Mouse (Mus musculus) testis, postnatal 10 days (tissue): ENCODE results near the gene Fgfr3.

Experiments
- DNase-seq: peaks from one replicate; pipeline ENCODE4 v3.0.0; 2021; ENCODE audit warnings: low spot score

Gene Fgfr3

DNA sequence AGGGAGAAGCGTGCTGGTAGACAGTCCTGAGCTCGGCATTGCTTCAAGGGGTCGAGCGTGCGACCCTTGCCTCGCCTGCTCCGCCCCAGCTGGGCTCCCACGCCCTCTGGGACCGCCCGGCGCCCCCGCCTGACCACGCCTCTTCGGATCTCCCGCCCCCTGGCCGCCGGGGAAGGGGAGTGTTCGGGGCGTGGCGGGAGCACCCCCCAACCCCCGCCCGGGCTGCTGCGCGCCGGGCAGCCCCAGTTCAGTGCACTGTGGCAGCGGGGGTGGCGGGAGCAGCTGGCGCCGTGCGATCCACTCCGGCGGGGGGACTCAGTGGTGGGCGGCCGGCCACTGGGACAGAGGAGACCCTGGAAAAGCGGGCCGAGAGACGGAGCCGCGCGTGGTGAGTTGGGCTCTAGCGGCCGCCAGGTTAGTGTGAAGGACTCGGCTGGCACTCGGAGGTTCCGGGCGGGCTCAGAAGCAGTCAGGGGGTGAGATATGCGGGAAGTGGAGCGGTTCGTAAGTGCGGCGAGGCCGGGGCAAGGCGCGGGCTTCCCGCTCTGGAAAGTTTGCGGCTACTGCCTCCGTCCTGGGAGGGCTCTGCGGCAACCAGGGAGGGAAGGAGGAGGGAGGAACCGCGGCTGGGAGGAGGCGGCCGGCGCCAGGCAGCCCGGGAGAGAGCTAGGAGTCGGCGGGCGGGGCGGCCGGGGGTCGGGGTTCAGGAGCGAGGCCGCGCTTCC lies at the start of gene Fgfr3:
Gene Fgfr3 (plus strand): TSS at position 134 of the 725 bp plus-strand sequence.
- peak; percentile 78 for DNase-seq

DNA sequence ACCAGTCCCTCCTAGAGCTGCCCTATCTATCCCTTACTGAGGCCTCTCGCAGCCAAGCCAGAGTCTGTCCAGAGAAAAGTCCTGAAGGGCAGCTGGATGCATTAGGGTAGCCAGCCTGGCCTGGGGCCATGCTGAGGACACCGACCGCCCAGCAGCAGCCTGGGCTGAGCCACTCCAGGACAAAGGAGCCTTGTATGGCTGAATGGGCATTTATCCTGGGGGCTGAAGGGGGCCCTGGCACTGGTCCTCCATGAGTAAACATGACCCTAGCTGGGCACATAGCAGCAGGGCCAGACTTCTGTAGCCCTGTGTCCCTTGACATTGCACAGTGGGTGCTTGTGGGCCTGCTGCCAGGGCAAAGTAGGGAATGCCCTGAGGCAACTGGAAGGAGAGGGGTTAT lies 47.0 kb upstream of the Fgfr3 start:
- DNase-seq = no peak

DNA sequence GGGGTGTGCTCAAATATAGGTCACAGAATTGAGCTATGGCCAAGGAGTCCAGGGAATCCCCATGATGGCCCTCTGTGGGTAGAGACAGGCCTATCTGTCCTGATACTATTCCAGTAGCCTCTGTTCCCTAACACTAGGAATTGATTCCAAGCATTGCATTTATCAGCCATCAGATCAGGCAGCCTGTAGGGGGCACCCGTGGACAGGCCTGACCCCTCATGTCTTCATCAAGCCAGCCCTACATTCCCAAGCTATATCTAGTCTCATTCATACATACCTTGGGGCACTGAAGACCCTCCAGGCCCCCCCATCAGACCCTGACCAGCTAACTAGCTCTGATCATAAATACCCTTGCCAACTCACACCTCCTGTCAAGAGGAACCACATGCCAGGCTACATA lies 45.5 kb upstream of the Fgfr3 start:
- peak; percentile 66 for DNase-seq

DNA sequence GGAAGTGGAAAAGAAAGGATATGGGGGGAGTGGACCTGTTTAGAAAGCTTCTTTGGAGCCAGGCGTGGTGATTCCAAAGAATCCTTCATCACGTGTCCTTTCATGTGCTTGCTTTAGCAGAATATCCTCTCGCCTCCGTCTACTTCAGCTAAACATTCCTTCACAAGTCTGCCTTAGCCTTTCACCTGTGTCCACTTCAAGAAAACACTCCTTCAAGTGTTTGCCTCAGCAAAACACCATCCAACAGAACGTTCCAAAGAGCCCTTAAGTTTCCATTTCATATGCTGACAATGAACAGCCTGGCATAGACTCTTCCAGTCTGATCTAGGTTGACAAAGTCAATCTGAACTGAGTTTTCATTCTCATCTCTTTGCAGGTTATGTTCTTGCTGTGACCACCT lies 43.2 kb upstream of the Fgfr3 start:
- no peak for DNase-seq

DNA sequence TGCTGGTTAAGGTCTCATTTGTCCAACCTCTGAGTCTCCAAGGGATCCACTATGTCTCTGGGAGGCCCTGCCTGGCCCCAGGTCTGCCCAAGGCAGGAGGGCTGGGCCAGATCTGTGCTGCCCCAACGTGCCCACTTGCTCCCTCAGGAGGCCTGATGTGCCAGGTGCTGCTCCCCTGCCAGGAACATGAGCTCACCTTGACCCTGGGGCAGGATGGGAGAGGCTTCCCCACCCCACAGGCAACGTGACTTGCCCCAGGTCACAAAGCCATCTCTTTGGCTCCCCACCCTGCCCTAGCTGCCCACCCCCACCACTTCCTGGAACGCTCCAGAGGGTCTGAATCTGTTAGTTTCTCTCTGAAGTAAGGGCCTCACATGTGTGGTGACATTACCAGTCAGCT lies 40.4 kb upstream of the Fgfr3 start:
- DNase-seq = no peak

DNA sequence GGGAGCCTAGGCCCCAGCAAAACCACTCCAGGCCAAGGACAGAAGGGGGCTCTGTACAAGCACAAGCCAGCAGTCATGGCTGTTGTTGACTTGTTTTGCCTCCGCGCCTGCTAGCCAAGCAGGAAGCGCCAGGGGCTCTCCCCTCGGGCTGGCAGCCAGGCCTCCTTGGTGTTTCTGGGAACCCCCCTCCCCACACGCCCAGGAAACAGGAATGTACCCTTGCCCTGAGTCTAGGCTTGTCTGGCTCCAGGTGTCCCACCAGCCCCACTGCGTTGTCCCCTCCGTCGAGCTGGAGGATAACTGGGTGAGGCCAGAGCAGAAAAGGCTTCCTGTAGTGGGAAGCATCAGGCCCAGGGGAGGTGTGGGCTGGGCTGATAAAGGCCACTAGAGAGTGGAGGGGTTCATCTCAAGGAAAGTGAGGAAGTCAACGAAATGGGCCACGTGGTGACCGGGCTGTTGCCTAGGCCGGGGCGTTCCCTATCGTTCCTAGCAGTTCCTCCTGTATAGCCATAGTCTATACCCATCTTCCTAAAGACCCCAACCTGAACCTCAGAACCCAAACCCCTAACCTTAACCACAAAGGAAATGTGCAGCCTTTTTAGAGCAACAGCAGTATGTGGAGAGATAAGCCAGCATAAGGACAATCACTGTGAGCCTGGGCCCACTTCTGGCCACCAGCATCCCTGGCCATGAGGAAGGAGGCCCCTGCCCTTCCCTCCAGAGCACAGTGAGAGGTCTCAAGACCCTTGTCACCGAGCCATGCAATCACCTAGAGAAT lies 39.7 kb upstream of the Fgfr3 start:
- no peak for DNase-seq

DNA sequence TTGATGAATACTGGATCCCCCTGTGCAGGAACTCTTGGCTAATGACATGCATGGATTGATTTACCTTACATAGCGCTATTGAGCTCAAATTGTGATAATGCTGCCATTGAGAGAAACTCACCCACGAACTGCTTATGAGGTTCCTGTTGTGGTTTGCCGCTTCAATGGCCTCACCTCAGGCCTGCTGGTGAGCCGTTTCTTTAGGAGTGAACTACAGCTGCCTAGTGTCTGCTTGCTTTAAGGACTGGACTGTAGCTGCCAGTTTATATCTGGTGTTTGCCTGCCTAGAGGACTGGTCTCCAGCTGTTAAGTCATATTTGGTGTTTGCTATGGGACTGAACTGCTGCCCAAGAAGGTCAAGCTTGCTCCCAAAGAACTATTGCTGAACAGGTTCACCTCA lies 38.5 kb upstream of the Fgfr3 start:
- no peak for DNase-seq

DNA sequence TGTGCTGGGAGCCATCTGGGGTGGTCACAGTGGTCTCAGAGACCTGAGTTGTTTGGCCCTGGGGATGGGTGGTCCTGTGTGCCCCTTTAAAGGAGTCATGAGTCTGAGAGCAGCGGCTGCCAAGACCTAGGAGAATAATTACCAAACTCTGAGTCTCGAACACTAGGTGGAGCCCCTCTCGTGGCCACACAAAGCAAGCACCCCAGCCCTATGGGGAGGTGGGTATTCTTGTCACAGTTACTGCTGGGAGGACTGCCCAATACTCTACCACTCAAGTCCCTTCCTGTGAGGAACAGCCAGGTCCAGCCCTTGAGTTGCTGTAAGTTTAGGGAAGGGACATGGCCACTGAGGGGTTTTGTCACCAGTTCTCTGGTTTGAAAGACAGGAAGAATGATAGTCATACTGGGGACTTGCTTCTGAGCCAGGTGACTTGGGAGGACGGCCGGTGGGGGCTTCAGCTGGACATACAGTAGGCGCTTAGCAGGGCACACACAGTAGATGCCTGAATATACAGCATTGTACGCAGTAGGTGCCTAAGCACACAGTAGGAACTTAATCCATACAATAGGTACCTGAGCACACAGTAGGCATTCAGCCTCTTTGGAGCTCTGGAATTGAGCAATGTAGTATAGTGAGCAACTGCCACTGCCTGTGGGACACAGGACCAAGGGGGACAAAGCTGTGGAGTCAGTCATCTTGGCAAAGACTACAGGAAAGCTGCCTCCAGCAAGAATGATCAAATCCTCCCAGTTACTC lies 37.4 kb upstream of the Fgfr3 start:
- DNase-seq = no peak

DNA sequence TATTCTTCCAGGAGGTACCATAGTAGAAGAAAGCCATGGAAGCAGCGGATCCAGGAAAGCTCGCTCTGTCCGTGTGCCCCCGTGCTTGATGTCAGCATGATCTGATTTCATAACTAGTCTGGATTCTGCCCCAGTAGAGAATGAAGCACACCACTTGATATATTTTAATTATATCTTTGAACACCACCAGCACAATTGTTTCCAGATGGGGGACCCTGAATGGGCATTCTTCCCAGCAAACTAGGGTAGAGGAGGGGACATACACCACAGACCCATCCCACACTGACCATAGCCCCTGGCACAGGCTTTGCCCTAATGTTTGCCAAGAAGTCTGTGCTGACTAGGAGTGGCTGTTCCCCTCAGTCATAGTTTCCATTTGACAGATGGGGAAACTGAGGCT lies 36.5 kb upstream of the Fgfr3 start:
- DNase-seq = no peak

DNA sequence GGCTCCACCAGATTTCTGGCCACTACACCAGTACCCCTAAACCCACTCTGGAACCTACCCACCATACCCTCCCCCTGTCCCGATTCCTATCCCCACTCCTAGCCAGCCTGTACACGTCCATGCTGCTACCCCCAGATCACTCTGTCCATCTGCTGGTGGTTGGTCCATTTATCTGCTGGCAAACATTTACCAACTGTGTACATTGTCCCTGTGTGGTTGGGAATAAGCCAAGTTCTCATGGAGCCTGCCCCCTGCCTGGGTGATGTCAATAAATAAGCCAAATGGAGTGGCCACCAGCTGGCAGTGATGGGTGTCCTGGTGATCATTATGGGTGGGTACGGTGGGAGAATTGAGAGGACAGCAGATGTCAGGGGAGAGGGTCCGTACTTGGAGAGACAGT lies 34.3 kb upstream of the Fgfr3 start:
- no peak for DNase-seq

DNA sequence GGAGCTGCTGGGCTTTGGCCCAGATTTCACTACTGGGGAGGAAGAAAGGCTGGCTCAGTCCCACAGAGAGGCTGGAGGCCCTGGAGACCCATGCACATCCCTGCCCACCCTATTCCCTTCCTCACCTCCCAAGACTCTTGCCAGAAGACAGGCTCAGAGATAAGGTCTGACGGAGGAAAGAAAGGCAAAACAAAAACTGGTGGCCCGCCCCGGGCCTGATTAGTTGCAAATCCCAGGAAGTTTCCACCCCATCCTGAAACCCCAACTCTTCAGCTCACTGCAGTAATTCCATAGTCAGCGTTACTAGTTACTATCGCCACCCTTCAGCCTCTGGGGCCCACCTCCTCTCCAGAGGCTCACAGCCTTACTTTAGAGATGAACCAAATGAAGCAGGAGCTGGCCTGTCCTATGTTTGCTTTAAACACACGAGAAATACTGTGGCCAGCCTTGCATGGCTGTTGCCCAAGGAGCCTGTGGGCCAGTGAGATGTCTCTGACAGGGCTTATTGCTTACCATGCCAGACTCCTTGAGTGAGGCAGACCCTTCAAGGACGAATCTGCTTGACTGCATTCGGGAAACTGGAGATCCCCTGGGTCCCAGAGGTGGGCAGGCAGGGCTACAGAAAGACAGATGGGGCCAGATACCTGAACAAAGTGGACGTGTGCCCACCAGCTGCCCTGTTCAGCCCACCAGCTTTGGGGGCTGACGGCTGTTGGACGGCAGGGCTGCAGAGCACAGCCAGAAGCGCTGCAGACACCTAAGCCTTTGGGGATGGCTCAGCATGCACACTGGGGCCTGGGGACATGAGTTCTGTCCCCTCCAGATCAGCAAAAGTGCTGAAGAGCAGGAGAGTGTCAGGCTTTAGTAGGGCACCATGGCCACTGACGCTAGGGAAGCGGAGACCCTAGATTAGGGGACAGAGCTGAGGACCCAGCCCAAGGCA lies 32.9 kb upstream of the Fgfr3 start:
- no peak for DNase-seq

DNA sequence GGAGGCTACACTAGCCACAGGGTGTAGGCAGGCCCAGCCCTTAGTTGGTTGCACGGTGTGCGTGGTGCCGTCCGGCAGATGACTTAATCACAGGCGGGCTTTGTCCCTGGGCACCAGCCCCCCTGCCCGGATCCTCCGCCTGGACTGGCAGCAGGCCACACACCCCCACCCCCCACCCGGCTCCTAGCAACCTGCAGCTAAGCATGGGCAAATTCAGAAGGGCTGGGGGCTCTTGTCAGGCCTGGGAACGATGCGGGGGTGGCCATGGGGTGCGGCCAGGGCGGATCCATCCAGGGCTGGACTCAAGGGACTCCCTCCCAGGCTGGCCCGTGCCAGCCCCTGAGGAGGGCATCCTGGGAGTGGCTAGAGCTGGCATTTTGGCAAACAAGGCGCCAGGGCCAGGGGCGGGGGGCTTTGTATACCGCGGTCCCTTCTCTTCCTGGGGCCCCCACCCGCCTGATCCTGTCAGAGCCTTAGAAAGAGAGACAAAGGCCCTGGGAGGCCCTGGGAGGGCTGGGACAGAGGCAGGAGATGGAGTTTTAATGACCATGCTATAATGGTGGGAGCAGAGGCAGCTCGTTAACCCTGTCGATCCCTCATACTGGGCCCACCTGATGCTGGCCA lies 32.1 kb upstream of the Fgfr3 start:
- DNase-seq = no peak

DNA sequence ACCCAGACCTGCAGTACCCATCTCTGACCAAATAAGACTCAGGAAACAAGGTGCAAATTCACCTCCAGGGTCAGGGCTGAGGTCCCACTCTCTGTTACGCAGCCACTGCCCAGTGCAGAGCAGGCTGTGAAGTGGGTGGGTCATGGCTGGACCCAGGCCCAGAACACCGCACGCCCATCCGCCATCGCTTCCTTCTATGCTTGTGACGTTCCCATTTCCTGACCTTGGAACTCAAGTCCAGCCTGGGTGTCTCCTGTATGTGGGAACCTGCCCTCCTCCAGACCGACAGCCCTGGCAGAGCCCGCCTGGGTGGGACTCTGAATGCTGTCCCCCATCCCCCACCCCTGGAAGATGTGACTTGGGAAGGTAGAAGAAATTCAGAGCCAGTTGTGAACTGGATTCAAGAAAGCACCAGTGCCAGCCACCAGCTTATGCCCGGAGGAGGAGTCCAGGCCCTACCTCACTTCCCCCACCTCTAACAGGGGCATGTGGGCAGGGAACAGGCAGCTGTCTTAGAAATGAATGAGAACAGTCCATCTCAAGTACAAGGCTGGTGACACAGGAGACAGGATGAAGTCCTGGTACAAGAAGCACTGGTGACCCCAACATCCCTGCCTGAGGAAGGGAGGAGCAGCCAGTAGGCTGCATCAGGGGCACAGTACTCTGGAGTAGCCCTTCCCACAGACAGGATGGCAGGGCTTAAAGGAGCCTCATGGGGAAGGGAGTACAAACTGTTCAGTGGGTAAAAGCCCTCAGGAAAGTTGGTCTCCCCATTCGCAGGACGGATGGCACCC lies 31.4 kb upstream of the Fgfr3 start:
- no peak for DNase-seq

DNA sequence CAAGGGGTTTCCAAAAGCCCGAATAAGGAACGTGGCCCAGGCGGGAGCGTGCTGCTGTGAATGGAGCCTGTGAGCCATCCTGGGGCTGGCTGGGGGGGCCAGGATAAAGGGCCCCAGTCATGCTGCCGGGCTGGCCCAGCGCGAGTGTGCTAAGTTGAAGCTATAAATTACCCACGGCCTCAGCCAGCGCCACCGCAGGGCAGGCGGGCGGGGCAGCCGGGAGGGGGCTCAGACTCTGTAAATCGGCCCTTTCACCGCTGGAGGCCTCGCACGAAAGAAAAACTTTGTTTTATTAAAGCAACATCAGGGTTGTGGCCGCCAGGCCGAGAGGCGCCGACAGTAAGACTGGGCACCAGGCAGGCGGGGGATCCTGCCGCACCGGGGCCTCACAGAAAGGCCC lies 29.1 kb upstream of the Fgfr3 start:
- DNase-seq = no peak

DNA sequence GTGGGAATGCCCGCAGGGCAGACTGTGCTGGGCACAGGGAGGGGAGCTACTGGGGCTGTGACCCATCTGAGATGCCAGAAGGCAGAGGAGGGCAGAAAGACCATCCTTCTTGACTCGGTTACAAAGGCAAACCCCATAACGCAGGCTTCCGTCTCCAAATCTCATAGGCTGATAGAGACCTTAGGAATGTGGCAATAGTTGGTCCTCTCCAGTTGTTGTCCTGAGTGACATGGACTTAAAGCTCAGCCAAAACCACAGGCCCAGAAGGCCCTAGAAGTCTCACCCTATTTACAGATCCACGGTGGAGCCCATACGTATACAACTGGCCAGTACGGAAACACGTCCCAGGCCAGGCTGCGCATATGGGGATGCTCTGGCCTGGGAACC lies 27.0 kb upstream of the Fgfr3 start:
- no peak for DNase-seq

DNA sequence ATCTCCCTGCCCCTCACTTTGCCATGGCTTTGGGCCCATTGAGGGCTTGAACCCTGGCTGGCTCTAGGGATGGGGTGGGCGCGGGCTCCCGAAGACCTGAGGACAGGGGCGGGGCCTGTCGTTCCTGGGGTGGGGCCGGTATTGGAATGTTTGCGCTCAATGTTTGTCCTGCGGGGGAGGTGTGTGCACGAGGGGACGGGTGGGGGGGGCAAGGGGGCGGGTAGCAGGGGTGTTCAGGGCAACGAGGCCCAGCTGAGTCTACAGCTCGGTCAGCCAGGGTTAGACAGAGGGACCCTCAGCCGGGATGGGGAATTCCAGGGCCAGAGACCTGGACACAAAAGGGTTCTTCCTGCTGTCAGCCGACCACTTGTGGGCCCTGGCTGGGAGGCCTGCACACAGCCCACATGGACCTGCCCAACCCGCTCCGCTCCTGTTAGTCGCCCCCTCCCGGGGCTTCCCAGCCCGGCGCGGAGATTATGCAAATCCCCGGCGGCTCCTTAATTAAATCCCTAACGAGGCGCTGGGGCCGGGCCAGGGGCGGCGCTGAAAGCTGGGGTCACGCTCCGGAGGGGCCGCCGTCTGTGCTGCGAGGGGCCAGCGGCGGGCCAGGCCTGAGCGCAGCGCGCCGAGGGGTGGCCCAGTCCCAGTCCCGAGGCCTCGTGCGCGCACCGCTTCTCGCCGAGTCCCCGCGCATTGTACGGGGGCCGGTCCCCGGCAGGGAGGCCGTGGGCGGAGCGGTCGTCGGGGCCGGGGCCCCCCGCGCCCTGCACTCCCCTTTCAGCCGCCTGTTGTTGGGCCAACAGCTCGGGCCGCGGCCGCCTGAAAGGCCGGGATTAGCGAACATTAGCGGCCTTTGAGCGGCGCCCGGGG lies 26.4 kb upstream of the Fgfr3 start:
- peak; percentile 68 for DNase-seq

DNA sequence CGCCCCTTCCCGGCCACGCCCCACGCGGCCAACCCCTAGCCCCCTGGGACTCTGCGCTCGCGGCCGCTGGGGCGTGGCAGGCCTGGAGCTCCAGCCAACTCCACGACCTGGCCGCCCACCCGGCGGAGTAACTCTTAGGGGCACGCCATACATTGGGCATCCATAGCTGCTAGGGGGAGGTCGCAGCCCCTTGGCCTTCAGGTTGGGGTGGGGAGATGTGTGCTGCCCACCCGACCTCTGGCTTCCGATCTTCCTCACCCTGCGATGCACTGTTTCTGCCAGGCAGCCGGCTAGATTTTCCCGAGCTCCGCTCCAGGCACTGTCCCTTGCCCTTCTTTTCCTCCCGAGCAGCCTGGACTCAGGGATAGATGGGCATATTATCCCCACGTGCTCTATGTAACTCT lies 25.8 kb upstream of the Fgfr3 start:
- DNase-seq = peak; percentile 68

DNA sequence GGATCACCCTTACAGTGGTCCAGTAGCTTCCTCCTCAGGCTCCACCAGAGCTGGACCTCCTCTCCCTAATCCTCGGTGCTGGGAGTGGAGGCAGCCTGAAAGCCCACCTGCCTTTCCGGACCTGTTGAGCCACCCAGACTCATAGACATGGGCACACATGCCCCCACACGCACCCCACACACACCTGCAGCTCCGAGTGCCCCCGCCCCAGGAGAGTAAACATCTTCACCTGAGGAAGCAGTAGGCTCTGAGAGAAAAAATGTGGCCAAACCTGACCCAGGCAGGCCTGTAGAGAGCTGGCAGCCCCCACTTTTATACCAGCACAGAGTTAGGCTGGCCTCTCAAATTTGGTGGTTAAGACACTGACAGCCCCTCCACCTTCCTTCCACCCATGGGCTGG lies 25.0 kb upstream of the Fgfr3 start:
- DNase-seq = no peak

DNA sequence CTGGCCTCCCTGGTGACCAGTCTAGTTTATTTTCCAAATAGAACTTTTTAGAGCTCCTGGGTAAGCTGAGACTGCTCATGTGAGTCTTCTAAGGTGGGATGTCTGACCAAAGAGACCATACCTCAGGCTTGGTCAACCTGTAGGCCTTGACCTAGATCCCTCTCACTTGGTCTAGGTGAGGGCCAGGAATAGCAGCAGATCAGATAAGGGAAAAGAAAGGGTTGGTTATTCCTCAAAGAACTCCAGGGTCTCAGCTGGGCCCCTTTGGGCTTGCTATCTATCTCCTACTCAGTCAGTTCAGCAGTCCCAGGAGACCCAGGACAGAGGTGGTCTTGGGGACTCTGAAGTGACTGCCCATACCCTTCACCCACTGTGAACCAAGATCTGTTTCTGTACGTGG lies 23.9 kb upstream of the Fgfr3 start:
- no peak for DNase-seq
